Mouse (Mus musculus) embryonic stem cell, embryonic (primary cell): Measurements from ENCODE around the gene Fbxl18.

ENCODE experiments used
- CTCF ChIA-PET, 4 experiments: fragments of 300-600 bp in 2 of 4; fragments of 350-600 bp in 2 of 4; sonication (Branson Sonifier 250); formaldehyde crosslinking; loops; one replicate each; lab custom pipeline; 2022; ENCODE audit warnings: inconsistent platforms in 2 of 4; lab: Charles Lee
- POLR2A ChIA-PET, 4 experiments: fragments of 300-600 bp in 2 of 4; fragments of 350-600 bp in 2 of 4; sonication (Branson Sonifier 250); formaldehyde crosslinking; loops; one replicate each; lab custom pipeline; 2022; ENCODE audit warnings: antibody characterized with exemption in 4 of 4, inconsistent platforms in 1 of 4; lab: Charles Lee

Fbxl18 gene

DNA sequence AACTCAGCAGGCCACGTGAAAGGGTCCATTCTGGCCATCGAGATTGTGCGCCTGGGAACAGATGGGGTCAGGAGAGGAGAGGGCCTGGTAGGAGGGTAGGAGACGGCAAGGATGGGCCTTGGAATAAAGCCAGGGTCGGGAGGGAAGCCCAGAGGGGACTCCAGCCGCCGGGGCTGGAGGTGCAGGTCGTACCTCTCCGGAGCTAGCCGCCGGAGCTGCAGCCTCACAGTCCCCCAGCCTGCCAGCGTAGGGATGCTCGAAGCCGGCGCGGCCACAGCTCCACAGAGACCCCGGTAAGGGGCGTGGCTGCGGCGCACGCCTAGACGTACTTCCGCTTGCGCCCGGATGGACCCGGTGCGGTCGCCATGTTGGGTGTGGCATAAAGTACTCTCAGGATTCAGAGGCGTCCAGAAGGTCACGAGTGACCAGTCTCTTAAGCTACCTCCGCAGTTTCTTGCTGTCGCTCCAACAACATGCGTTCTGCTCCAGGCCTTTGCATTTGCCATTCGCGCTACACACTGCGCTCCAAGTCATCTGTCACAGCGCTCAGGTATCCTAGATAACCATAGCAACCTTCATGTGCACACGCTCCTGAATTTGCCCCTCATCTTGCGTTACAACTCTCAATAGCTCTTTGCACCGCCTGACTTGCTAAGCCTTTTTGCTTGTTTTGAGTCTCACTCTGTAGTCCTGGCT lies at the start of gene Fbxl18:
Gene Fbxl18 (minus strand): TSS at position 504 of the 696 bp plus-strand sequence.
- ChIA-PET CTCF (interaction anchor here (0.5 to 2.4 kb wide), 23 partner anchors 9 to 414 kb away, joined by 3 to 18 read pairs (median 3); partner anchors contain the start of gene Radil (in 1 of the 4)), POLR2A (interaction anchor here (0.6 to 47.9 kb wide), 45 partner anchors 2 to 455 kb away, joined by 3 to 2066 read pairs (median 4); partner anchors contain the start of genes Actb (in 4 of the 4), Fbxl18 (in 1 of the 4), Fscn1 (in 1 of the 4) and Rnf216 (in 1 of the 4))

DNA sequence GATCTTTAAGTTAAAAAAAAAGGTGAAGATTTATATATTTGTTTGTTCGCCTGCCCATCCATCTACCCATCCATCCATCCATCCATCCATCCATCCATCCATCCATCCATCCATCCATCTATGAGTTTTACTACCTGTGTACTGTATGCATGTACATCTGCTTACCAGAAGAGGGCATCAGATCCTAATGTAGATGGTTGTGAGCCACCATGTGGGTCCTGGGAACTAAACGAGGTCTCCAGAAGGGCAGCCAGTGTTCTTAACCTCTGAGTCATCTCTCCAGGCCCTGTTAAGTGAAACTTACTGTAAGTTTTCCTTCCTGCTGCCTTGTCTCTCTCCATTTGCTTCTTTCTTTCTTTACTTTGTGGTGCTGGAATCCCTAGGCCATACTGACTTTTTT lies 45.2 kb upstream of the Fbxl18 start:
- POLR2A ChIA-PET = interaction anchor here in 2 of 4 experiments (0.7 to 47.9 kb wide), 3 partner anchors 24 to 47 kb away, joined by 3 to 2066 read pairs (median 3); partner anchors contain the start of genes Actb (in 1 of the 2) and Fbxl18 (in 1 of the 2)
- CTCF ChIA-PET = interaction anchor here in 2 of 4 experiments (0.6 to 0.9 kb wide), 2 partner anchors 10 to 439 kb away, joined by 3 read pairs; no protein-coding TSS in a partner anchor

DNA sequence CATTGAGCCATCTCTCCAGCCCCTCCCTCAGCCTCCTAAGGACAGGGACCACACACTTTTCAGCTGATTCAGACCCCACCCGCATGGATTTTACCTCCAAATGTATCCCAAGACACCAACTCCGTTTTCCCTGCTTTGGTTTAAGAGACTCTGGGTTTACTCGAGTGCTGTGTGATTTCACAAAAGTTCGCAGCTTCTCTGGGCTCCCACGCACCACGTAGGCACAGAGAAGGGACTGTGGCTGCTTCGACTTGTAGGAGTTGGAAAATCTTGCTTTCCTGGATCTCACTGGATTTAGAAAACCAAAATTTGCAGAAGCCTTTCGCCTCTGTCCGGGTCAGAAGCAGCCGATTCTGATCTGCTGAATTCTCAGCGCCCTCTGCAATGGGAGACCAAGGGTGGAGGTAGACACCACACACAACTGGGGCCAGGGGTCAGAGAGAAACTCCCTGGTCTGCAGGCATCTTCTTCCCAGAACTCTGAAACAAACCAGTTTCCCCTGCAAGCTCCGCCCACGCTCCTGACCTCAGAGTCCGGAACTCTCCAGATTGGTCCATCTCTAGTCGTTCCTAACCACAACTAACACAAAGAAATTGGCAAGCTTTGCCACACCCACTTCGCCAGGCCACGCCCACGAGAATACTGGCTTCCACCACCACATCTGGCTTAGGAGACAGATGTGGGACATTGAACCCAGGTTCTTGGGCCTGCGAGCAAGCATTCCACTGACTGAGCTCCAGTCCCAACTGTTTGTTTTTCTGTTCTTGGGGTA lies 42.9 kb upstream of the Fbxl18 start:
- CTCF ChIA-PET = interaction anchor here (0.6 to 3.4 kb wide), 50 partner anchors 9 to 374 kb away, joined by 3 to 16 read pairs (median 3); partner anchors contain the start of genes Fscn1 (in 1 of the 4) and Zfp853 (in 1 of the 4)

DNA sequence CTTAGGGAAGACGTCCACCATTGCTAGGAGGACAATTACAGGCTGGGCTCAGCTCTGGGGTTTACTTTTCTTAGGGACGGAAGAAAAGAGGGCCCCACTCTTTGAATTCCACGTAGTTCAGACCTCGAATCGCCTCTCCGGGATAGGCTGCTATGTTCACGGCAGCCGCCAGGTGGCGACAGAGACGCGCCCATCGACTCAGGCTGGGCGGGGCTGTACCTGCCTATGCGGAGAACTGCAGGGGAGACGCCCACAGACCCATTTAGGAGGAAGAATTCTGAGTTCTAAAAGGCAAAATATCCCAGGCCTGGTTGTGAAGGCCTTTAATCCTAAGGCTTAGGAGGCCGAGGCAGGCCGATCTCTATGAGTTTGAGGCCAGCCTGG lies 41.1 kb upstream of the Fbxl18 start:
- POLR2A ChIA-PET = interaction anchor here (0.6 to 47.9 kb wide), 35 partner anchors 10 to 378 kb away, joined by 3 to 2066 read pairs (median 4); partner anchors contain the start of genes Actb (in 4 of the 4), Fbxl18 (in 2 of the 4), Fscn1 (in 2 of the 4) and E130309D02Rik (in 1 of the 4)
- CTCF ChIA-PET = interaction anchor here (0.6 to 6.0 kb wide), 76 partner anchors 9 to 485 kb away, joined by 3 to 100 read pairs (median 5); partner anchors contain the start of genes Fbxl18 (in 2 of the 4) and Actb (in 1 of the 4)

More for the DNA sequence above, 42.9 kb upstream of the Fbxl18 start:
- POLR2A ChIA-PET = interaction anchor here in 3 of 4 experiments (0.6 to 47.9 kb wide), 50 partner anchors 9 to 331 kb away, joined by 3 to 2066 read pairs (median 3); partner anchors contain the start of genes Fscn1 (in 3 of the 3), Actb (in 2 of the 3), Fbxl18 (in 2 of the 3) and Rnf216 (in 1 of the 3)

DNA sequence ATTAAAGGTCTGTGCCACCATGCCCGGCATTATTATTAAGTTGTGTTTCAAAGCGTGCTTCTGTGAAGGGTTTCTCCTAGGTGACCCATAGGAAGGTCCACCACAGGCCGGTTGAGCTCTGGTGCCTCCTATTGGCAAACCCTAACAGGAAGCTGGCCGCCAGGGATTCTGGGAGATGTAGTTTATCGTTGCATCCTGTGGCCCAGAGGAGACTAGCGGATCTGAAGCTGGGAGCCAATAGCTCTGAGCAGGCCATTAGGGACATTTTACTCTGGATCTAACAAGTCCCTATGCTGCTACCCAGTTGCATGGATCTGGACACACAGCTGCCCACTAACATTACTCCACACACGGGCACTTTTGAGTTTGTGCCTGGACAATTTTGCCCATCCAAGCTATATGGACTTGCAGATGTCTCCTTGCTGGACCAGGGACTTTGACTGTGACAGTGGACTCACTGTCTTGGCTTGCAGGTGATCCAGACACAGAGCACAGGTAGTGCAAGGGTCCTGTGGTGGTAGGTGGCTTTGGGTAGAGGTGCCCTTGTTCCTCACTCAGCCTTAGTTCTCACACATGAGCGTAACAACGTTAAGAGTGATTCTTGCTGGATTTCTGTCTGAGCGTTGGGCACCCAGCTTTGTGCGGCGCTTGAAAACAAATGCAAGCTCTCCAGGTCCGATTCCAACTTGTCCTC lies 40.6 kb upstream of the Fbxl18 start:
- ChIA-PET CTCF (interaction anchor here (0.5 to 6.0 kb wide), 105 partner anchors 8 to 484 kb away, joined by 3 to 100 read pairs (median 4); partner anchors contain the start of genes Actb (in 2 of the 4), Fbxl18 (in 2 of the 4) and Zfp12 (in 1 of the 4)), POLR2A (interaction anchor here (0.6 to 47.9 kb wide), 54 partner anchors 8 to 379 kb away, joined by 3 to 2066 read pairs (median 4); partner anchors contain the start of genes Actb (in 4 of the 4), Fbxl18 (in 2 of the 4), Fscn1 (in 2 of the 4) and E130309D02Rik (in 1 of the 4))

DNA sequence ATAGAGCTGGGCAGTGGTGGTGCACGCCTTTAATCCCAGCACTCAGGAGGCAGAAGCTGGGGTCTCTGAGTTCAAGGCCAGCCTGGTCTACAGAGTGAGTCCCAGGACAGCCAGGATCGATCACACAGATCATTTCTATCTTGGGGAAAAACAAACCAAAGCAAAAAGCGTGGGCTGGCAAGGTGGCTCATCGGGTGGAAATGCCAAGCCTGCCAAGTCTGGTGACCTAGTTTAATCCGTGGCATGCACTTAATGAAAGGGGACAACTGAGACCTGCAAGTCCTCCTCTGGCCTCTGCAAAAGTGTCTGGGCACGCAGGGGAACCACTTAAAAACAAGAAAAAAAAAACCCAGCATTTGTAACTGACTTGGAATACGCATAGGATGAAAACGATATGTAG lies 37.5 kb upstream of the Fbxl18 start:
- POLR2A ChIA-PET = interaction anchor here (0.6 to 47.9 kb wide), 8 partner anchors 27 to 87 kb away, joined by 3 to 2066 read pairs (median 36); partner anchors contain the start of genes Actb (in 4 of the 4), Fbxl18 (in 3 of the 4) and Fscn1 (in 1 of the 4)
- CTCF ChIA-PET = interaction anchor here (0.6 to 6.0 kb wide), 27 partner anchors 8 to 355 kb away, joined by 3 to 100 read pairs (median 4); partner anchors contain the start of genes Actb (in 1 of the 4), Fbxl18 (in 1 of the 4) and Rnf216 (in 1 of the 4)

DNA sequence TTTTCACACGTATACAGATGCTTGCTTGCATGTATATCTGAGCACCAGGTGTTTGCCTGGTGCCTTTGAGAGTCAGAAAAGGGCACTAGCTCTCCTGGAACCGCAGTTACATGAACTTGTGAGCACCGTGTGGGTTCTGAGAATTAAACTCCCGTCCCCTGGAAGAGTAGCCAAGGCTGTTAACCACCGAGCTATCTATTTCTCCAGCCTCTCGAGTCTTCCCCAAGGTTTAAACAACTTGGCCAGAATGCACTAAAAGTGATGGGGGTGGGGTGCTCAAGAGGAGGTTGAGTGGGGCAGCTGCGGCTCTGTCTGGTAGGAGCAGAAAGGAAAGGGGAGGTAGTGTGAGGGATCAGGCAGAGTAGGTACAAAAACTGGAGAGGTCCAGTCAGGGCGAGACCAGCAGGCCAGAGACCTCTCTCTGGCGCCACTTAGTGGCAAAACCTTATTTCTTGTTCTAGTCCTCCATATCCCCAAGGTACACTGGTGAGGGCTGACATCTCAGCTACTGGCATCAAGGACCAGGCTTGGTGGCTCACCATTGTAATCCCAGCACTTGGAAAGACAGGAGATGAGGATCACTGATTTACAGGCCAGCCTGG lies 37.0 kb upstream of the Fbxl18 start:
- ChIA-PET POLR2A (interaction anchor here (0.6 to 47.9 kb wide), 10 partner anchors 23 to 86 kb away, joined by 3 to 2066 read pairs (median 14); partner anchors contain the start of genes Actb (in 4 of the 4), Fbxl18 (in 3 of the 4) and Fscn1 (in 1 of the 4)), CTCF (interaction anchor here (0.6 to 6.0 kb wide), 31 partner anchors 8 to 356 kb away, joined by 3 to 100 read pairs (median 4); partner anchors contain the start of genes Actb (in 1 of the 4), Fbxl18 (in 1 of the 4) and Rnf216 (in 1 of the 4))

DNA sequence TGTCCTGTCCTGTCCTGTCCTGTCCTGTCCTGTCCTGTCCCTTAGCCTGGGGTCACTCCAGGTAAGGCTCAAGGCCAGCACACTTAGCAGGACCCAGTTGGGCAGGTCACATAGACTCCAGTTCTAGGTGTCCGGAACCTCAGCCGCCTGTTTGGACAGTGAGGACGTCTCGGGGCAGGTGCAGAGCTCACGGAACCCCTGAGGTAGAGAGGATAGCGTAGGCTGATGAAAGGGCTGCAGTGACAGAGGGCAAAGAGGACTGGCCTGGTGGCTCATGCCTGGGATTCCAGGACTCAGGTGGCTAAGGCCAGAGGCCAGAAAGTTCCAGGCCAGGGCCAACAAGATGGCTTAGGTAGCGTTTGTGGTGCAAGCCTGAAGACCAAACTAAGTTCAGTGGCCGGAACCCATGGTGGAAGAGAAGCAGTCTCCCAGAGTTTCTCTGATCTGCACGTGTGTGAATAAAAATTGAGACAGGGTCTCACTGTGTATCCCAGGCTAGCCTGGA lies 36.1 kb upstream of the Fbxl18 start:
- CTCF ChIA-PET = interaction anchor here in 3 of 4 experiments (0.8 to 6.0 kb wide), 11 partner anchors 8 to 135 kb away, joined by 3 to 100 read pairs (median 5); partner anchors contain the start of gene Actb (in 1 of the 3)
- POLR2A ChIA-PET = interaction anchor here (0.7 to 47.9 kb wide), 7 partner anchors 24 to 78 kb away, joined by 3 to 2066 read pairs (median 47); partner anchors contain the start of genes Actb (in 4 of the 4), Fbxl18 (in 2 of the 4) and Fscn1 (in 1 of the 4)

DNA sequence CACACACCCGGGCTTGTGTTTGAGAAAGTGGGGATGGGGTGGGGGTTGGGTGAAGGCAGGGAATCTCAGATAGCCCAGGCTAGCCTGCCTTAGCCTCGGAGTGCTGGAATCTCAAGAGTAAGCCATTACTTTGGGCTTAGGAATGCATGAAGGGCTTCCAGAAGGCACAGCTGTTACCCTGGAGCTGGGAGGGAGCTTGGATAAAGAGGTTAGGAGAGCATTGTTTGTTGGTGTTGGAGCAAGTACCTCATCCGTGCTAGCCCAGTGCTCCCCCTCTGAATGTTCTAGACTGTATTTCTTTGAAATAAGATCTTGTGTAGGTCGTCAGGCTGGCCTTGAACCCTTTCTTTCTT lies 34.2 kb upstream of the Fbxl18 start:
- POLR2A ChIA-PET = interaction anchor here (0.5 to 47.9 kb wide), 21 partner anchors 9 to 478 kb away, joined by 3 to 2066 read pairs (median 4); partner anchors contain the start of genes Actb (in 4 of the 4), Fbxl18 (in 2 of the 4) and Fscn1 (in 1 of the 4)
- CTCF ChIA-PET = interaction anchor here in 3 of 4 experiments (0.6 to 4.9 kb wide), 14 partner anchors 9 to 173 kb away, joined by 3 to 33 read pairs (median 6); partner anchors contain the start of genes Actb (in 1 of the 3) and Fbxl18 (in 1 of the 3)

DNA sequence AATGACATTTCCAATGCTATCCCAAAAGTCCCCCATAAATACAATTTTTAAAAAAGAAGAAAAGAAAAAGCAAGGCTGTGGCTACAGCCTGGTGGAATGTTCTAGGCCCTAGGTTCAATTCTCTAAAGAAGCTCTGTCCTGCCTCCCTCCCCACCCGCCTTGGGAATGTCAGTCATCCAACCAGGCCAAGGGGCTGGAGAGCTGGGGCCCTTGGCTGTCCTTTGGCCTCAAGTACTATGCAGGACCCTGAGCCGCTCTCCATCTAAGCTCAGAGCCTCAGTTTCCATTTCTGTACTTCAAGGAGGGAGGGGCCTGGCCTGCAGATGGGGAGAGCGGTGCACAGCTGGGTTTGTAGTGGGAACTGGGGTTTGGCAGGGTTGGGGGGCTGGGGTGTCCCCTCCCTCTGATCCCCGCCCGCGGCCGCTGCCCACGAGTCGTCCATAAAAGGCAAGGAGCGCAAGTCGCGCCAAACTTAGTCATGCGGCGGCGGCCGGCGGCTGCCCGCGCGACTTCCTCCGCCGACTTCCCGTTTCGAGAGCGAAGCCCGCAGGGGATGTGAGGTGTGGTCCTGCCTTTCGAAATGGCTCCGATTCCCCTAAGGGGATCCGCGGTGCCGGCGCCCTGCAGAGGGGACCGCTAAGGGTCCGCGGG lies 33.7 kb upstream of the Fbxl18 start:
- CTCF ChIA-PET = interaction anchor here in 3 of 4 experiments (0.6 to 4.9 kb wide), 10 partner anchors 10 to 106 kb away, joined by 3 to 33 read pairs (median 6); partner anchors contain the start of genes Actb (in 1 of the 3) and Fbxl18 (in 1 of the 3)
- POLR2A ChIA-PET = interaction anchor here (0.5 to 47.9 kb wide), 22 partner anchors 8 to 477 kb away, joined by 3 to 2066 read pairs (median 3); partner anchors contain the start of genes Actb (in 4 of the 4), Fbxl18 (in 2 of the 4) and Fscn1 (in 1 of the 4)

DNA sequence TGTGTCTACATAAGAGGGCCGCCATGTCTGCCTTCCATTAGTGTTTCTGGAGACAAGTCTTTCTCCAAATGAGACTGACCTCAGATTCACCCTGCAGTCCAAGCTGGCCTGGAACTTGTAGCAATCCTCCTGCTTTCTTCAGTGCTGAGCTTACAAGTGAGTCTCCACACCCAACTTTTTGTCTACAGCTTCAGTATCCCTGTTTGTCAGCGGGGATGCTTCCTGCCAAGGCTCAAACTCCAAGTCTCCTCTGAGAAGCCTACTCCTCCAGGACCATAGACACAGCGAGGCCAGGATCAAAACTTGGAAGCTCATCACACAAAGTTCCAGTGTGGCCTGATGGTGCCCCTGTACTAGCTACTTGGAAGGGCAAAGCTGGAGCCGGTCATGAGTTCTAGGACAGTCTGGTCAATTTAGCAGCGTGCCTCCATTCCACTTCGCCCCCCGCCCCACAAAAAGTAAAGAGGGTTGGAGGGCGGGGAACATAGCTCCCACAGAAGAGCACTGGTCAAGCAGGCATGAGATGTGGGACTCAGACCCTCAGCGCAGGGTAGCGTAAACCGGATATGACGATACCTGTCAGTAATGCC lies 32.2 kb upstream of the Fbxl18 start:
- POLR2A ChIA-PET = interaction anchor here (0.5 to 47.9 kb wide), 8 partner anchors 8 to 150 kb away, joined by 3 to 2066 read pairs (median 14); partner anchors contain the start of genes Actb (in 3 of the 4) and Fbxl18 (in 2 of the 4)
- CTCF ChIA-PET = interaction anchor here in 3 of 4 experiments (0.6 to 1.6 kb wide), 7 partner anchors 8 to 74 kb away, joined by 3 to 10 read pairs (median 5); no protein-coding TSS in a partner anchor

DNA sequence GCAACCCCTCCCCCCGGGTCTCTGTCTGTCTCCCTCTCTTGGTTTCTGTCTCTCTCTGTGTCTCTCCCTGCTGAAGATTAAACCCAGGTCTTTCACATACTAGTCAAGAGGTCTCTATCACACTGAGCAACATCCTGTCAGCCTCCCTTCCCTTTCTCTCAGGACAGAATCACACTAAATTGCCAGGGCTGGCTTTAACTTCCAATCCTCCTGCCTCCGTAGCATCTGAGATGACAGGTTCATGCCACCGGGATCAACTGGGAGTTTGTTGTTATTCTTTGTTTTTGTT lies 31.7 kb upstream of the Fbxl18 start:
- ChIA-PET POLR2A (interaction anchor here (0.9 to 47.9 kb wide), 9 partner anchors 8 to 108 kb away, joined by 3 to 2066 read pairs (median 17); partner anchors contain the start of genes Actb (in 3 of the 4) and Fbxl18 (in 2 of the 4)), CTCF (interaction anchor here in 3 of 4 experiments (0.6 to 3.7 kb wide), 10 partner anchors 9 to 73 kb away, joined by 3 to 23 read pairs (median 5); no protein-coding TSS in a partner anchor)

DNA sequence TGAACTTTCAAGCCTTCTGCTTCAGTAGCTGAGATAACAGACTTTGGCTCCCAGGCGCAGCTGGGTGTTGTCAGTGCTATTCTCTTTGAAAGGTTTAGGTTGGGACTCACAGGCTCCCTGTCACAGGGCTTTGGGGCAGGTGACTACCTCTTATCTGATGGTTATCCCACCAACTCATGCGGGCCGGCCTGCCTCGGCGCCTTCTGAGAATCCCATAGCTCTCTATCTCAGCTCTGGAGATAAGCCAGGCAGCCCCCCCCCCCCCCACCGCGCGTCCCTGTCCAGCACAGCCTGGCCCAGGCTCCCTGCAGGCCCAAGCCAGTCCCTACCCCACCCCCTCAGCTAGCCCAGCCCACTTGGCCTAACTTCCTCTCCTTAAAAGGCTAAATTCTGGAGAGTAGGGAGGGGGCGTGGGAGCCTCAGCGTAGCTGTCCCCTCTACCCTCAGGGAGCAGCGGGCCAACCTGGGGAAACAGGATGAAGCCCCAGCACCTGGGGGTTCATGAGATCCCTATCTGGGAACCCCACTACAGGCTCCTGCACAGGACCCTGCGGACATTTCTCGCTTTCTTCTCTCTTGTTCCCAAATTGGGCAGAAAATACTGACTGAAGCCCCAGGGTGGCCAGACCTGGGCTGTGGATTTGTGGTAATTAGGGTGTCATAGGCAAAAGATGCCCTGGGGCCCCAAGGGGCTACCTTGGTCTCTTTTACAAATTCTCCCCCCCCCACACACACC lies 31.2 kb upstream of the Fbxl18 start:
- ChIA-PET POLR2A (interaction anchor here (0.5 to 47.9 kb wide), 16 partner anchors 8 to 273 kb away, joined by 3 to 2066 read pairs (median 6); partner anchors contain the start of genes Actb (in 4 of the 4) and Fbxl18 (in 2 of the 4)), CTCF (interaction anchor here in 3 of 4 experiments (0.6 to 3.7 kb wide), 10 partner anchors 9 to 126 kb away, joined by 3 to 23 read pairs (median 5); no protein-coding TSS in a partner anchor)
